Mouse (Mus musculus): ENCODE data around the gene Runx1. TPM values are rescaled to one million over a fixed set of nuclear protein-coding genes. Genes with fewer than 3 reads are reported as not detected.

Gene Runx1
- total RNA-seq, 4 experiments from 2014 or later, result 1.4 to 4.5 (median 3.2) TPM

DNA sequence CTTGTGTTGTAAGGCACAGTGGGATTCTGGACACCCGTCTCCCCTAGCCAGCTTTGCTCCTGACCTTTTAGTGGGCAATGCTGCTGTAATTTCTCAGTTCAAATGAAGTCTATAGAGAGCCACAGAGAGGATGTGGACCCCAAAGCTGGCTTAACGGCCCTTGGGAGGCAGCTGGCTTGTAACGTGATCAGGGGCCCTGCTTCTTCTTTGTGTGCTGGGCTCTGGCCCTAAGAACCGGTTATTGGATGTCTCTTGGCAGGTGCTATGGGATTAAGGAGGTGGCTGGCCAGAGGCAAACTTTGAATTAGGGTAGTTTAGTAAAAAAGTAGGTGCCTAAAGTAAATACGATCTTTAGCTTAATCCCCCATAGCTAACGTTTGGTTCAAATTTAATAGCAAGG, 31.8 kb downstream of the Runx1 start:
- DNase-seq (ENCODE audit: low spot score in 2 of 2), result no peak

DNA sequence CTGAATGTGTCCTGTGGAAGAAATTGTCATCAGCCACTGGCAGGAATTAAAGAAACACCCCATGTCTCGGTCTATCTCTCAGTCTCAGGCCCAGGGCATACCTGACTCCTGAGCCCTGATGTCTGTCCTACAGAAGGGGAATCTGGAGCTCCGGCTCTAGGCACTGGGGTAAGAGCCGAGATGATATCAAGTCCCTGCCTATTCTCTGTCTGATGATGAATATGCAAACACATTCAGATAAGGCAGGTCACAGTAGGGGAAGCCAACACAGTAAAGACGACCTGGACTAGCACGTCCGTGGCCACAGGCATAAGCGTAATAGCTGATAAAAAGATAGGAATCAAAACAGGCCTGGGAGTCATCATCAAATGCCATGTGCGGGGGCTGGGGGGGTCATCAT, 32.2 kb downstream of the Runx1 start:
- DNase-seq (ENCODE audit: low spot score in 2 of 2), result no peak

GRCm38 (mm10) chr16:92792905-92793304, 33.0 kb downstream of the Runx1 start:
- no peak for DNase-seq (ENCODE audit: low spot score in 2 of 2)

DNA sequence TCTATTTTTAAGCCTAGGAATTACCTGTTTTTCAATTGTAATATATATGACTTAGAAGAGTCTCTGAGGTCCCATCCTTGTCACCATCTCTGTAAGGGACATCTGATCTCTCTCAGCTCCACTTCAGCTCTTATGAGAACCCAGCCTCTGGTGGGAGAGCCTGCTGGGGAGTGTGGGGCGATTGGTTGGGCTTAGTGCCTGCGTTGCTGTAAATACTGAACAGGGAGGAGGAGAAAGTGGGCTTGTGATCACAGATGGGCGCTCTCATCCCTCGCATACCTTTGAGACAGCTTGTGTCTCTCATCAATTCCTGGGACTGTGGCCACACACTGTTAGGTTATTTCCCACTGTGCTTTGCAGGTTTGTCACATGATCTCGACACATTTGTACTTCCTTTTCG, 35.3 kb downstream of the Runx1 start:
- DNase-seq (ENCODE audit: low spot score in 2 of 2), result no peak

- DNase-seq (ENCODE audit: low spot score in 2 of 2), result no peak
These were observed 36.1 kb downstream of the Runx1 start for GRCm38 (mm10) chr16:92789840-92790239.

DNA sequence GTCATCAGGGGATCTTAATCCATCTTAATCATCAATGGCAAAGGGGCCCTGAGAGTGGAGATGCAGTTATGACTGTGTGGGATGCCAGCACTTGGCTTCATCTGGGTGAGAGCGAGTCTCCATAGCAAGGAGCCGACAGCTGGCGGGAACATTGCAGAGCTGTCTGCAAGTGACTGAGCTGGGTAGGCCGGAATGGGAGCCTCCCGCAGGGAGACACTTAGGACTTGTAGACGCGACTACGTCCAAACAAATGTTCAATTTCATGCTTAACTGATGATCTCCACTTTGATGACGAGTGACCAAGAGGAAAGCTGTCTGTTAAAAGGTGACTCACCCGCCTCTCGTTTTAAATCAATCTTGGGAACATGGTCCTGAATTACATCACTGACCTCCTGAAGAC, 37.5 kb downstream of the Runx1 start:
- DNase-seq (ENCODE audit: low spot score in 2 of 2), result peak in 1 of 2 experiments; percentile 26

GRCm38 (mm10) chr16:92786883-92787321, 39.0 kb downstream of the Runx1 start:
- DNase-seq (ENCODE audit: low spot score in 2 of 2), result no peak

GRCm38 (mm10) chr16:92786276-92786882, 39.6 kb downstream of the Runx1 start:
- DNase-seq (ENCODE audit: low spot score in 2 of 2), result no peak

DNA sequence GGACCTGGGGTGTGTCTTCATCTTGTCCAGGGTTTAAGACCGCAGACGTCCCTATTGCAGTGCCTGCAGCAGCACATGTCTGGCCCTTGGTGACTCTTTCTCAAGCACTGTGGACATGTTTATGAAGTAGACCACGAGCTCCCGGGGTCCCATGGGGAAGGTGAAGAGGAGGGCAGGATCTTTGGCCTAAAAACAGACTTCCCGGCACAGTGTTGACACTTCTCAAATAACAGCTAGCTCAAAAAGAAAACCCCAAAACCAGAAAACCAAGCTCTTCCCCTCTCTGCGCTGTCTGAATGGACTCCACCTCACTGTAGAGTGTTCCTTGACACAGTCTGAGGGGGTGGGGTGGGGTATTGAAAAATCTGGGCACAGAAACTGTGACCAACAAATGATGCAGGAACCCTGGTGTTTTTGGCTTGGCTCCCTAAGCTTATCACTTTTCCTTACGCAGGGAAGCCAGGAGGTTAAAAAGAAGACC, 42.3 kb downstream of the Runx1 start:
- no peak for DNase-seq (ENCODE audit: low spot score in 2 of 2)

DNA sequence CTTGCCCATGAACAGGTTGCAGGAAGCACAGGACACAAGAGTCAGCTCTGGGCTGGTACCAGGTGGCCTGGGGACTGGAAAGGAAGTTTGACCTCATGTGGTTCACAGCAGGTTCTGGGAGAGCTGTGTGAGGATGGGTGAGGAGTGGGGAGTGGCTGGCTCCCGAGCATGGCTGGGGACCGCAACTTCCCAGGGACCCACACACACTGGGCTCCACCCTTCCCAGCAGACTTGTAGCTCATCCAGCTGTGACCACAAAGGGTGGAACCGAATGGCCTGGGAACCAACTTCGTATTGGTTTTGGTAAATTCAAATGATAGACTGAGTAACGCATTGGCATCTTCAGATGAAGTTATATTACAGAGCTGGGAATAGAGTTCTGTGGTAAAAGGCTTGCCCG, 43.5 kb downstream of the Runx1 start:
- DNase-seq (ENCODE audit: low spot score in 2 of 2), result no peak

GRCm38 (mm10) chr16:92779896-92780435, 46.0 kb downstream of the Runx1 start:
- no peak for DNase-seq (ENCODE audit: low spot score in 2 of 2)

DNA sequence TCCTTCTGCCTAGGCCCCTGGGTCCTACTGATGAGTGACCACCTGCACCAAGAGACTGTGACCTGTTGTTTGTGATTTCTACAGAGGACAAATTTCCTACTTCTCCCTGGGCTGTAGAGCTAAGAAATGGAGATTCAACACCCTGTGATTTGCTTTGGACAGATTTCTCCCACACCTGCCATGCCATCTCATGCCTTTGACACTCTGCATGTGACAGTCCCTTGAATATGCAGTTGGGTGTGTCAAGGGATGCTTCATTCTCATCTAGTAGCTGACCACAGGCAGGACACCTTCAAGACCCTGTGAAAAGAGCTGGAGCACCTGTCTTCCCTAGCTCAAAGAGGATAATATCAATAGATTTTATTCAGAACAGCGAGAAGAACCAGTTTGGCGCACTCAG, 46.8 kb downstream of the Runx1 start:
- DNase-seq (ENCODE audit: low spot score in 2 of 2), result no peak

GRCm38 (mm10) chr16:92778096-92778780, 47.7 kb downstream of the Runx1 start:
- no peak for DNase-seq (ENCODE audit: low spot score in 2 of 2)

GRCm38 (mm10) chr16:92767862-92768261, 58.1 kb downstream of the Runx1 start:
- no peak for DNase-seq (ENCODE audit: low spot score in 2 of 2)

- DNase-seq (ENCODE audit: low spot score in 2 of 2), result no peak
These were observed 58.5 kb downstream of the Runx1 start for GRCm38 (mm10) chr16:92767423-92767822.

- no peak for DNase-seq (ENCODE audit: low spot score in 2 of 2)
These were observed 61.1 kb downstream of the Runx1 start for GRCm38 (mm10) chr16:92764741-92765396.

GRCm38 (mm10) chr16:92763666-92764065, 62.3 kb downstream of the Runx1 start:
- no peak for DNase-seq (ENCODE audit: low spot score in 2 of 2)

DNA sequence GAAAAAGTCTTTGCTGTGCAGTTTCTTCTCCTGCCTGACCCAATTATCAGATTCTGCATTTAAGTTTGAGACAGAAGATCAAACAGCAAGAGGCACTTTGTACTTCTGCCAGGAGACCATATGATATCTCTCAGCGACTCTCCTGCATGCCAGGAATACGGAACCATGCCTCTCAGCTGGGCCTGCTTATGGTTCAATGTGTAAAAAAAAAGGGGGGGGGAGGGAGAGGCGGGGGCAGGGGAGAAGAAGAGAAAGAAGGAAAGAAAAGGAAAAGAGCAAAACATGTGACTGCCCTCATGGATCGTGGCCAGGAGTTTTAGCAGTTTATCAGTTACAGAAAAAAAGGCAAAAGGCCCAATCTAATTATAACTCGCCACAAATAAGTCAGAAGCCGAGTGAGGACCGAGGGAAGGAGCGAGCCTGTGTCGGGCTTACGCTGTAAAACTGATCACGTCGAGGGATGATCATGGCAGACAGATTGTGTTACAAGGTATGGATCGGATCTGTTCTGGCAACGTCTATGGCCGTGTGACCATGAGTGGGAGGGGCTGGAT, 63.9 kb downstream of the Runx1 start:
- no peak for DNase-seq (ENCODE audit: low spot score in 2 of 2)

GRCm38 (mm10) chr16:92760091-92760490, 65.9 kb downstream of the Runx1 start:
- DNase-seq (ENCODE audit: low spot score in 2 of 2), result no peak

GRCm38 (mm10) chr16:92757564-92757963, 68.4 kb downstream of the Runx1 start:
- no peak for DNase-seq (ENCODE audit: low spot score in 2 of 2)

- no peak for DNase-seq (ENCODE audit: low spot score in 2 of 2)
These were observed 72.0 kb downstream of the Runx1 start for GRCm38 (mm10) chr16:92753944-92754343.

GRCm38 (mm10) chr16:92753139-92753538, 72.8 kb downstream of the Runx1 start:
- DNase-seq (ENCODE audit: low spot score in 2 of 2), result no peak
